Mouse (Mus musculus): ENCODE measurements around the gene Cdh6.

DNA sequence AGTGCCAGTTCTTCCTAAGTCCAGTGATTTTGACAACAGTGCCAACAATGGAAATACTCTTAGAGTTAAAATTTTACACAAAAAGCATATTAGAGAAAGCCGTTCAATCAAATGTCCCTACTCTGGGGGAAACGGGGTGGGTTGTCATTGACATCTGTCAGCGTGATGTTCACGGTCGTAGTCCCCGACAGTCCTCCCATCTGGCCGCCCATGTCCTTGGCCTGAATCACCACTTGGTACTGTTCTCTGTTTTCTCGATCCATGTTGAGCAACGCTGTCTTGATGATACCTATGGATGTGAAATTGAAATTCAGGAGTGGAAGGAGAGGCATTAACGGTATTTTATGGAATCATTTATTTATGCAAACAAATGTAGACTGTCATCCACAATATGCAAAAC lies 116.2 kb downstream of the Cdh6 start:
- no peak for TF ChIP-seq CTCF (IDR thresholded peaks at IDR 0.05; ENCODE audit: low read depth)
- TF ChIP-seq EP300 (IDR thresholded peaks at IDR 0.05; ENCODE audit: low read depth) = no peak
